Mouse (Mus musculus): ENCODE results near the gene Crip1. TPM values are rescaled to one million over a fixed set of nuclear protein-coding genes. Genes with fewer than 3 reads are reported as not detected.

Gene Crip1
- total and polyA plus RNA-seq, 3 experiments: 31.5 to 897 (median 143) TPM

DNA sequence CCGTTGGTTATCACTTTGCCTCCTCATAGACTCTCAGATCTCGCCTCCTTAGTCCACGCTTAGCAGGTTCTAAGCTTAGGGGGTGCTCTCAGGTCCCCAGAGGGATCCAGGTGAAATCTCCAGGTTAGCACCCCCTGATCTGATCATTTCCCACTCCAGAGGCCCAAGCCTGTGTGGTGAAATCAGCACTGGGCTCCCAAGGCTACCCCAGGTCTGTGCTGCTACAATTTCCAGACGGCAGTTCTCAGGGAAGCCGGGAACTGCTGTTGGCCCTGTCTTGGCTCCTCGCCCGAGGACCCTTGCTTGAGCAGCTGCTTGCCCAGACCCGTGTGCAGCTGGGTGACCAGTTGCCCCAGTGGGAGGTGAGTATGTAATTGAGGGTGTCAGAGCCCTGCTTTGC is 10.9 kb downstream of the Crip1 start:
- Histone ChIP-seq H3K27me3 (ENCODE audit: insufficient read depth, low read length) (no peaks in the 10 kb centered on the region; the same call in 1 of the 2 replicates), H3K4me3 (ENCODE audit: low read depth, low read length) (peak overlapping the region; percentile 75), H3K4me1 (ENCODE audit: insufficient read depth, low read depth, low read length) (peaks cover 51% of the 10 kb centered on the region), H3K9me3 (replicated peaks) (no peaks in the 10 kb centered on the region), H3K36me3 (replicated peaks) (peaks cover 62% of the 10 kb centered on the region)
- DNase-seq (ENCODE audit: low spot score) (no peak), ATAC-seq (ENCODE audit: extremely low read depth, insufficient number of reproducible peaks, low FRiP score, poor library complexity, severe bottlenecking) (no peak)
- TF ChIP-seq CTCF (IDR thresholded peaks at IDR 0.05; ENCODE audit: low read depth, low read length): no peak
- no peak for TF ChIP-seq GATA2 (IDR thresholded peaks at IDR 0.05; ENCODE audit: borderline replicate concordance, low read depth, low read length)
- TF ChIP-seq POLR2AphosphoS5 (IDR thresholded peaks at IDR 0.05; ENCODE audit: insufficient replicate concordance, low read depth, low read length): no peak
- no peak for TF ChIP-seq GATA1 (IDR thresholded peaks at IDR 0.05; ENCODE audit: borderline replicate concordance, low read length)
- TF ChIP-seq TAL1 (conservative IDR thresholded peaks at IDR 0.05; ENCODE audit: low read depth, low read length): no peak

DNA sequence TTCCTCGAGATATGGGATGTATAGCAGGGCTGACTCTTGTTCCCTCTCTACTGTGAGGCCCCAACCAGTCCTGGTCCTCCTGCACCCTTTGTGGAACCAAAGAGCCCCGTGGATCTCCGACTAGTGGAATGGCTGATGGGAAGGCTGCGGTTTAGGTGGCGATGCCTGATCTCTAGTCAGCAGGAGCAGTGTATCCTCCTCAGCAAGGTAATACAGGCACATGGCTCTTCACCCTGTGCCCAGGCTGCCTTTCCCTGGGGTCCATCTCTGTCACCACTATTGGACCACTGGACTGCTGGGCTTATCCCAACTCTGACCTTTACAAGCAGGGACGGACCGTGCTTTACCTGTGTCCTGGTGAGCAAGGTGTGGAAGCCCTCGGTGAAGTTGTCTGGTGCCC is 11.4 kb downstream of the Crip1 start:
- ATAC-seq (ENCODE audit: extremely low read depth, insufficient number of reproducible peaks, low FRiP score, poor library complexity, severe bottlenecking) (no peak), DNase-seq (ENCODE audit: low spot score) (no peak)
- Histone ChIP-seq H3K9me3 (replicated peaks) (no peaks in the 10 kb centered on the region), H3K36me3 (replicated peaks) (peaks cover 67% of the 10 kb centered on the region), H3K27me3 (ENCODE audit: insufficient read depth, low read length) (no peaks in the 10 kb centered on the region), H3K4me1 (ENCODE audit: insufficient read depth, low read depth, low read length) (peaks cover 45% of the 10 kb centered on the region), H3K4me3 (ENCODE audit: low read depth, low read length) (peak overlapping the region; percentile 21; the same call in 1 of the 2 replicates)
- TF ChIP-seq CTCF (IDR thresholded peaks at IDR 0.05; ENCODE audit: low read depth, low read length): 0 out of 2 replicates have a peak, but pooled peaks have one; percentile 2
- TF ChIP-seq GATA1 (IDR thresholded peaks at IDR 0.05; ENCODE audit: borderline replicate concordance, low read length): no peak
- TF ChIP-seq GATA2 (IDR thresholded peaks at IDR 0.05; ENCODE audit: borderline replicate concordance, low read depth, low read length): no peak
- no peak for TF ChIP-seq POLR2AphosphoS5 (IDR thresholded peaks at IDR 0.05; ENCODE audit: insufficient replicate concordance, low read depth, low read length)
- TF ChIP-seq TAL1 (conservative IDR thresholded peaks at IDR 0.05; ENCODE audit: low read depth, low read length): no peak

DNA sequence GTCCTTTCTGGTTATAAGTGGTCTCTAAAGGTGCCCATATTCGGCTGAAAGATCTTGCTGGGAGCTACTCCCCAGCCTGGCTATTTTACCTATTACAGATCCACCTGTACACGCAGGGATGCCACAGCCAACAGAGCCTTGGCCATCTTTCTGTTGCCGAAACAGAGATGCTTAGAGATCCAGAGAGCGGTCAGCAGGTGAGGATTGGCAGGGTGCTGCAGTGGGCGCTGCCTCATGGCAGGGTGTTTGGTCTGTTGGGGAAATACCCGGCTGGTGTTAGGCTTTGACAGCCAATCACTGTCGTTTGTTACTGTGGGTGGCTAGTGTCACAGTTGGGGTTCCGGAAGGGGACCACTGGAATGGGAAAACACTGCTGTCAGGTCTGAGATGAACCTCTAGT is 11.9 kb downstream of the Crip1 start:
- Histone ChIP-seq H3K4me1 (ENCODE audit: insufficient read depth, low read depth, low read length) (peaks cover 41% of the 10 kb centered on the region), H3K36me3 (replicated peaks) (peaks cover 71% of the 10 kb centered on the region), H3K27me3 (ENCODE audit: insufficient read depth, low read length) (no peaks in the 10 kb centered on the region), H3K4me3 (ENCODE audit: low read depth, low read length) (no peak overlapping the region), H3K9me3 (replicated peaks) (no peaks in the 10 kb centered on the region)
- ATAC-seq (ENCODE audit: extremely low read depth, insufficient number of reproducible peaks, low FRiP score, poor library complexity, severe bottlenecking): no peak
- DNase-seq (ENCODE audit: low spot score): no peak
- TF ChIP-seq CTCF (IDR thresholded peaks at IDR 0.05; ENCODE audit: low read depth, low read length) (no peak), GATA2 (IDR thresholded peaks at IDR 0.05; ENCODE audit: borderline replicate concordance, low read depth, low read length) (no peak), POLR2AphosphoS5 (IDR thresholded peaks at IDR 0.05; ENCODE audit: insufficient replicate concordance, low read depth, low read length) (no peak), TAL1 (conservative IDR thresholded peaks at IDR 0.05; ENCODE audit: low read depth, low read length) (no peak), GATA1 (IDR thresholded peaks at IDR 0.05; ENCODE audit: borderline replicate concordance, low read length) (no peak)

DNA sequence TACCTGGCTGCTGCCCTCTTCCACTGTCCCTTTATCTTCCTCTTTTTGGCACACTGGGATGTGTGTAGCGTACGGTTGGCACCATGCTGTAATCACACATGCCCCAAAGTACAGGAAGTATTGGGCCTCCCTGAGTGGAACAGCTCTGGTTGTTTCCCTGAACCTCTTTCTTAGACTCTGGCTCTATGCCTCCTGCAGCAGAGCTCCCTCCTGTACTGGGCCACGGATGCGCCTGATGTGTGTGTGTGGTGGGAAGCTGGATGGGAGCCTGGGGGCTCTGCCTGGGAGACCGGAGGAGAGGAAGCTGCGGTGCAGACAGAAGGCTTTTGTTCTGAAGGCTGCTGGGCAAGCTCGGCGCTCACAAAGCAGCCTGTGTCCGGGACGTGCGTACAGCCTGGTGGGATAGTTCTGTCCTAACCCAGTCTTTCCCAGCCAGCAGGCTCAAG is 17.5 kb downstream of the Crip1 start:
- Histone ChIP-seq H3K4me1 (ENCODE audit: insufficient read depth, low read depth, low read length) (peaks cover 4% of the 10 kb centered on the region; the same call in 1 of the 2 replicates), H3K27me3 (ENCODE audit: insufficient read depth, low read length) (peaks cover 15% of the 10 kb centered on the region; the same call in 1 of the 2 replicates), H3K4me3 (ENCODE audit: low read depth, low read length) (no peak overlapping the region), H3K9me3 (replicated peaks) (no peaks in the 10 kb centered on the region), H3K36me3 (replicated peaks) (peaks cover 62% of the 10 kb centered on the region)
- no peak for ATAC-seq (ENCODE audit: extremely low read depth, insufficient number of reproducible peaks, low FRiP score, poor library complexity, severe bottlenecking)
- no peak for TF ChIP-seq GATA2 (IDR thresholded peaks at IDR 0.05; ENCODE audit: borderline replicate concordance, low read depth, low read length)
- TF ChIP-seq GATA1 (IDR thresholded peaks at IDR 0.05; ENCODE audit: borderline replicate concordance, low read length): no peak
- TF ChIP-seq TAL1 (conservative IDR thresholded peaks at IDR 0.05; ENCODE audit: low read depth, low read length): no peak
- TF ChIP-seq CTCF (IDR thresholded peaks at IDR 0.05; ENCODE audit: low read depth, low read length): no peak
- TF ChIP-seq POLR2AphosphoS5 (IDR thresholded peaks at IDR 0.05; ENCODE audit: insufficient replicate concordance, low read depth, low read length): no peak
- DNase-seq (ENCODE audit: low spot score): no peak

DNA sequence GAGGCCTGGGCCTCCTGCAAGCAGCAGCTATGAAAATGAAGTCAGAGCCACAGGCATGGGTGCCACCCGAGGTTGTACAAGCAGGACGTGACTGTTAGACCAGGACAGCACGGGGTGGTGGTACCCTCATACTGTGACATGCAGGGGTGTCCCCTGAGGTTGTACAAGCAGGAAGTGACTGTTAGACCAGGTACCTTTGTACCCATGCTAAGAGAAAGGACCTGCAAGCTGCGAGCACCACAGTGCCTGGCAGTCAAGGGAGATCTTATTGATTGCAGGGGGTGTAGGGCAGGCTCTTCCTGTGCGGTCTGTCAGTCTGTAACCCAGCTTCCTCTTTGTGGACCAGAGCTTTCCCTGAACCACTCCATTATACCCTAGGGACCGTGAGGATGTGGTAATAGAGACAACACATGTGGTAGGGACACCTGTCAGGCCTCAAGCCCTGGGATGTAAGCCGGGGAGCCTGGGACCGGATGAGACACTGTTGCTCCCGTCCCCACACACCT is 22.0 kb downstream of the Crip1 start:
- ATAC-seq (ENCODE audit: extremely low read depth, insufficient number of reproducible peaks, low FRiP score, poor library complexity, severe bottlenecking): no peak

DNA sequence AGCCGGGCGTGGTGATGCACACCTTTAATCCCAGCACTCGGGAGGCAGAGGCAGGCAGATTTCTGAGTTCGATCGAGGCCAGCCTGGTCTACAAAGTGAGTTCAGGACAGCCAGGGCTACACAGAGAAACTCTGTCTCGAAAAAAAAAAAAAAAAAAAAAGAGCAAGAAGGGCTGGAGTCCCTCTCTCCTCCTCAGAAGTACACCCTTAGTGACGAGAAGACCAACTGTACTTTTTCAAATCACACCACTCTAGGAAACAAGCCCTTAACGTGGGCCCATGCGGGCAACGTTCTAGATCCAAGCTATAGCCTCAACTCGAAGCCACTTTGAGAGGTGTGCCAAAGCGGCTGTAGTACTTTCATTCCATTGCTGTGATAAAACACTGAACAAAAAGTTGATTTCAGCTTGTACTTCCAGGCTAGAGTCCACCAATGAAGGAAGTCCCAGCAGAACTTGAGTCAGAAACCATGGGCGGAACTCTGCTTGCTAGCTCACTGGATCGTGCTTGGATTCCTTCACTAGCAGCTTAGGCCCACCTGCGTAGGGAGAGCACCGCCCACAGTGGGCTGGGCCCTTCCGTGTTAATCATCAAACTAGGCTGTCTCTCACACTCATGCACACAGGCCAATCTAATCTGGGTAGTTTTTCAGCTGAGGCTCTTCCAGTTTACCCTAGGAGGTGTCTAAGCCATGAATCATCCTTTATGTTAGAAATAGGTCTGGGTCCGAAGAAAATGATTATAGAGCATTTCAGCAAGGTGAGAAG is 31.0 kb downstream of the Crip1 start:
- H3K36me3 ChIP-seq (replicated peaks): no peaks in the 10 kb centered on the region
- H3K4me1 ChIP-seq (ENCODE audit: insufficient read depth, low read depth, low read length): no peaks in the 10 kb centered on the region
- no peak for DNase-seq (ENCODE audit: low spot score)
- H3K4me3 ChIP-seq (ENCODE audit: low read depth, low read length): no peak overlapping the region
- TF ChIP-seq POLR2AphosphoS5 (IDR thresholded peaks at IDR 0.05; ENCODE audit: insufficient replicate concordance, low read depth, low read length) (no peak), GATA2 (IDR thresholded peaks at IDR 0.05; ENCODE audit: borderline replicate concordance, low read depth, low read length) (no peak), CTCF (IDR thresholded peaks at IDR 0.05; ENCODE audit: low read depth, low read length) (no peak), GATA1 (IDR thresholded peaks at IDR 0.05; ENCODE audit: borderline replicate concordance, low read length) (no peak), TAL1 (conservative IDR thresholded peaks at IDR 0.05; ENCODE audit: low read depth, low read length) (no peak)
- ATAC-seq (ENCODE audit: extremely low read depth, insufficient number of reproducible peaks, low FRiP score, poor library complexity, severe bottlenecking): no peak; the same call in 1 of the 2 replicates
- H3K27me3 ChIP-seq (ENCODE audit: insufficient read depth, low read length): peaks cover 15% of the 10 kb centered on the region
- no peaks in the 10 kb centered on the region for H3K9me3 ChIP-seq (replicated peaks)

More for the DNA sequence above, 22.0 kb downstream of the Crip1 start:
- no peak for TF ChIP-seq POLR2AphosphoS5 (IDR thresholded peaks at IDR 0.05; ENCODE audit: insufficient replicate concordance, low read depth, low read length)
- TF ChIP-seq CTCF (IDR thresholded peaks at IDR 0.05; ENCODE audit: low read depth, low read length): no peak
- no peak for TF ChIP-seq TAL1 (conservative IDR thresholded peaks at IDR 0.05; ENCODE audit: low read depth, low read length)
- TF ChIP-seq GATA1 (IDR thresholded peaks at IDR 0.05; ENCODE audit: borderline replicate concordance, low read length): no peak
- TF ChIP-seq GATA2 (IDR thresholded peaks at IDR 0.05; ENCODE audit: borderline replicate concordance, low read depth, low read length): no peak
- peaks cover 4% of the 10 kb centered on the region; the same call in 1 of the 2 replicates for H3K4me1 ChIP-seq (ENCODE audit: insufficient read depth, low read depth, low read length)
- H3K9me3 ChIP-seq (replicated peaks): no peaks in the 10 kb centered on the region
- peaks cover 15% of the 10 kb centered on the region; the same call in 1 of the 2 replicates for H3K27me3 ChIP-seq (ENCODE audit: insufficient read depth, low read length)
- DNase-seq (ENCODE audit: low spot score): no peak
- no peak overlapping the region for H3K4me3 ChIP-seq (ENCODE audit: low read depth, low read length)
- peaks cover 20% of the 10 kb centered on the region for H3K36me3 ChIP-seq (replicated peaks)
